Comparison of ENCODE assay signal across 9 mouse cellular contexts in genomic region chr13:51946171-51946570, GRCm38 (mm10).
DNase-seq lines count a peak whose midpoint lies in the region; ATAC-seq and TF ChIP-seq lines count a peak whose summit lies in the region.
"Had no signal": no experiment of that assay in that cellular context is flagged by ENCODE, and none has a peak within 500 bp of the region (broad histone marks: within the 10 kb centered on the region; RNA-seq: fewer than 3 reads in every experiment).

No protein-coding gene starts in this region.

- no peak for TF ChIP-seq CTCF in small intestine, adult 2 months (IDR thresholded peaks at IDR 0.05; ENCODE audit: extremely low read depth, insufficient read length, insufficient replicate concordance, low read depth, low read length)
- TF ChIP-seq CTCF in cerebellum, adult 2 months (IDR thresholded peaks at IDR 0.05; ENCODE audit: borderline replicate concordance, insufficient read depth, low read depth, low read length), result no peak

- no peak overlapping the region for H3K9ac ChIP-seq in embryonic facial prominence, embryonic 14.5 days (ENCODE audit: low read depth, low read length)
- no peak overlapping the region for H3K9ac ChIP-seq in liver, embryonic 13.5 days
- H3K9ac ChIP-seq: embryonic facial prominence, embryonic 12.5 days had no signal

- no peaks in the 10 kb centered on the region for H3K4me1 ChIP-seq in embryonic facial prominence, embryonic 14.5 days (ENCODE audit: control insufficient read depth, insufficient read depth, low read length)
- peaks cover 29% of the 10 kb centered on the region for H3K4me1 ChIP-seq in embryonic facial prominence, embryonic 10.5 days
- H3K4me1 ChIP-seq in liver, embryonic 13.5 days (replicated peaks), result 0 out of 2 replicates have a peak, but pooled peaks cover 3% of the 10 kb centered on the region
- H3K4me1 ChIP-seq in small intestine, adult 2 months (ENCODE audit: control insufficient read depth, insufficient read depth, insufficient read length, low read length), result peaks cover 10% of the 10 kb centered on the region
- H3K4me1 ChIP-seq in cerebellum, adult 2 months (ENCODE audit: control insufficient read depth, insufficient read depth, low read length), result no peaks in the 10 kb centered on the region
- H3K4me1 ChIP-seq: embryonic facial prominence, embryonic 12.5 days had no signal

- peak; percentile 63 for DNase-seq in embryonic facial prominence, embryonic 14.5 days (ENCODE audit: low spot score)
- no peak for DNase-seq in embryonic facial prominence, embryonic 10.5 days (ENCODE audit: low spot score)
- peak; percentile 80 for DNase-seq in 416B (ENCODE audit: low read depth)
- DNase-seq in liver, embryonic 13.5 days, result no peak
- no peak for DNase-seq in cerebellum, adult 2 months
- no peak for DNase-seq in right cerebral cortex, postnatal 14 days

- H3K4me3 ChIP-seq in embryonic facial prominence, embryonic 14.5 days (ENCODE audit: low read depth, low read length), result no peak overlapping the region
- H3K4me3 ChIP-seq in embryonic facial prominence, embryonic 10.5 days, result no peak overlapping the region
- H3K4me3 ChIP-seq in liver, embryonic 13.5 days (replicated peaks), result no peak overlapping the region
- no peak overlapping the region for H3K4me3 ChIP-seq in small intestine, adult 2 months (ENCODE audit: low read depth, low read length)
- no peak overlapping the region for H3K4me3 ChIP-seq in cerebellum, adult 2 months (replicated peaks; ENCODE audit: insufficient read depth, low read depth, low read length)
- H3K4me3 ChIP-seq: embryonic facial prominence, embryonic 12.5 days had no signal

- H3K36me3 ChIP-seq in embryonic facial prominence, embryonic 14.5 days (ENCODE audit: control insufficient read depth, insufficient read depth, low read length), result no peaks in the 10 kb centered on the region
- no peaks in the 10 kb centered on the region for H3K36me3 ChIP-seq in embryonic facial prominence, embryonic 10.5 days (replicated peaks)
- no peaks in the 10 kb centered on the region for H3K36me3 ChIP-seq in liver, embryonic 13.5 days
- no peaks in the 10 kb centered on the region for H3K36me3 ChIP-seq in small intestine, adult 2 months (ENCODE audit: control insufficient read depth, insufficient read depth, low read length)
- H3K36me3 ChIP-seq: embryonic facial prominence, embryonic 12.5 days had no signal

- H3K27ac ChIP-seq in embryonic facial prominence, embryonic 14.5 days (replicated peaks; ENCODE audit: low read depth, low read length), result no peak overlapping the region
- H3K27ac ChIP-seq in embryonic facial prominence, embryonic 10.5 days (replicated peaks), result no peak overlapping the region; the same call in 1 of the 2 replicates
- no peak overlapping the region for H3K27ac ChIP-seq in liver, embryonic 13.5 days
- peak overlapping the region; percentile 7; the same call in 1 of the 2 replicates for H3K27ac ChIP-seq in small intestine, adult 2 months (ENCODE audit: insufficient read depth, low read depth, low read length)
- H3K27ac ChIP-seq in cerebellum, adult 2 months (ENCODE audit: insufficient read depth, low read length), result no peak overlapping the region
- H3K27ac ChIP-seq: embryonic facial prominence, embryonic 12.5 days had no signal

- TF ChIP-seq POLR2A in small intestine, adult 2 months (IDR thresholded peaks at IDR 0.05; ENCODE audit: low read depth, low read length), result no peak
- no peak for TF ChIP-seq POLR2A in cerebellum, adult 2 months (IDR thresholded peaks at IDR 0.05; ENCODE audit: borderline replicate concordance, insufficient read depth, low read length)

- H3K4me2 ChIP-seq in embryonic facial prominence, embryonic 14.5 days (ENCODE audit: low read depth, low read length), result no peak overlapping the region
- H3K4me2 ChIP-seq in liver, embryonic 13.5 days, result no peak overlapping the region
- H3K4me2 ChIP-seq: embryonic facial prominence, embryonic 12.5 days had no signal

- WGBS in embryonic facial prominence, embryonic 14.5 days, result 44% methylated on average over 3 of the region's 3 CpGs
- 73% methylated on average over 3 of the region's 3 CpGs for WGBS in embryonic facial prominence, embryonic 10.5 days
- 33% methylated on average over 3 of the region's 3 CpGs for WGBS in liver, embryonic 13.5 days (ENCODE audit: insufficient replicate concordance)
- 42% methylated on average over 3 of the region's 3 CpGs for WGBS in small intestine, adult 2 months
- 38% methylated on average over 3 of the region's 3 CpGs for WGBS in cerebellum, adult 2 months

- no peaks in the 10 kb centered on the region; the same call in 1 of the 2 replicates for H3K27me3 ChIP-seq in embryonic facial prominence, embryonic 14.5 days (replicated peaks; ENCODE audit: control insufficient read depth, insufficient read depth, low read length)
- 0 out of 2 replicates have a peak, but pooled peaks cover 5% of the 10 kb centered on the region for H3K27me3 ChIP-seq in embryonic facial prominence, embryonic 10.5 days (replicated peaks; ENCODE audit: low read depth, poor library complexity, severe bottlenecking)
- no peaks in the 10 kb centered on the region for H3K27me3 ChIP-seq in liver, embryonic 13.5 days
- H3K27me3 ChIP-seq in small intestine, adult 2 months (ENCODE audit: control insufficient read depth, insufficient read depth, low read length), result no peaks in the 10 kb centered on the region
- H3K27me3 ChIP-seq in cerebellum, adult 2 months (ENCODE audit: control insufficient read depth, insufficient read depth, low read length), result no peaks in the 10 kb centered on the region
- H3K27me3 ChIP-seq: embryonic facial prominence, embryonic 12.5 days had no signal

- ATAC-seq in embryonic facial prominence, embryonic 14.5 days (ENCODE audit: low read depth), result no peak
- ATAC-seq in granulocyte monocyte progenitor cell, adult 5-6 weeks (replicated peaks; ENCODE audit: poor library complexity, severe bottlenecking), result peak; percentile 93
- ATAC-seq in liver, embryonic 13.5 days (ENCODE audit: low read depth), result 0 out of 2 replicates have a peak, but pooled peaks have one; percentile 23

- no peaks in the 10 kb centered on the region for H3K9me3 ChIP-seq in embryonic facial prominence, embryonic 14.5 days (ENCODE audit: control insufficient read depth, low read length)
- H3K9me3 ChIP-seq in embryonic facial prominence, embryonic 10.5 days, result no peaks in the 10 kb centered on the region
- H3K9me3 ChIP-seq in liver, embryonic 13.5 days (replicated peaks), result no peaks in the 10 kb centered on the region
- H3K9me3 ChIP-seq: embryonic facial prominence, embryonic 12.5 days had no signal

Comparison
In these comparisons a context has a peak if more than half of its experiments do, and no peak if none do; other contexts are left out.
1. DNase-seq: peak in embryonic facial prominence, embryonic 14.5 days (single experiment) and 416B (single experiment); none in embryonic facial prominence, embryonic 10.5 days (single experiment), liver, embryonic 13.5 days (single experiment), cerebellum, adult 2 months (0 of 2) and right cerebral cortex, postnatal 14 days (single experiment).